9 mouse cellular contexts compared by ENCODE assay signal in genomic region chr7:104287576-104288443, GRCm38 (mm10). TPM values are rescaled to one million over a fixed set of nuclear protein-coding genes. Genes with fewer than 3 reads are reported as not detected.
DNase-seq lines count a peak whose midpoint lies in the region; ATAC-seq and TF ChIP-seq lines count a peak whose summit lies in the region.
"Not testable (repeated sequence)": the region's sequence is repeated elsewhere in the genome, so short reads cannot be mapped to it uniquely, and the experiment has no call there.
"Had no signal": no experiment of that assay in that cellular context is flagged by ENCODE, and none has a peak within 500 bp of the region (broad histone marks: within the 10 kb centered on the region; RNA-seq: fewer than 3 reads in every experiment).

TSS of gene Trim5 (minus strand) at chr7:104288094.

- DNase-seq in Patski (ENCODE audit: low read depth, low spot score); intestine, embryonic 14.5 days (ENCODE audit: low spot score); left cerebral cortex, adult 2 months (ENCODE audit: extremely low spot score in 1 of 2, low spot score in 2 of 2): not testable (repeated sequence)
- peak; percentile 15 for DNase-seq in lung, adult 2 months
- peak; percentile 58 for DNase-seq in naive thymus-derived CD4-positive, alpha-beta T cell, adult 2 months (ENCODE audit: low read depth)
- peak; percentile 30 for DNase-seq in thymus, postnatal 25 days

- 0 out of 2 replicates have a peak within 1 kb of the TSS, but pooled peaks have one; percentile 10 for H3K4me3 ChIP-seq in embryonic facial prominence, embryonic 15.5 days (replicated peaks)
- peak within 1 kb of the TSS; percentile 49 for H3K4me3 ChIP-seq in heart, embryonic 13.5 days
- peak within 1 kb of the TSS; percentile 13; the same call in 1 of the 2 replicates for H3K4me3 ChIP-seq in intestine, embryonic 14.5 days (ENCODE audit: low read depth, low read length)
- peak within 1 kb of the TSS; percentile 6 for H3K4me3 ChIP-seq in left cerebral cortex, adult 2 months
- H3K4me3 ChIP-seq in lung, adult 2 months (replicated peaks; ENCODE audit: extremely low read depth, low read depth, low read length), result peak within 1 kb of the TSS; percentile 45

- H3K27me3 ChIP-seq in Patski; embryonic facial prominence, embryonic 15.5 days; heart, embryonic 13.5 days (replicated peaks); intestine, embryonic 14.5 days (replicated peaks; ENCODE audit: control insufficient read depth, insufficient read depth, low read length): not testable (repeated sequence)

- H3K27ac ChIP-seq in embryonic facial prominence, embryonic 15.5 days (replicated peaks); heart, embryonic 13.5 days (replicated peaks); intestine, embryonic 14.5 days (ENCODE audit: low read depth); left cerebral cortex, adult 2 months: not testable (repeated sequence)

- TF ChIP-seq CTCF in Patski (IDR thresholded peaks at IDR 0.05); left cerebral cortex, adult 2 months (IDR thresholded peaks at IDR 0.05); lung, adult 2 months (IDR thresholded peaks at IDR 0.05; ENCODE audit: insufficient read depth, low read length): not testable (repeated sequence)

- TF ChIP-seq POLR2A in lung, adult 2 months (IDR thresholded peaks at IDR 0.05; ENCODE audit: borderline replicate concordance, extremely low read depth, low read depth, low read length), result not testable (repeated sequence)

- H3K4me1 ChIP-seq in embryonic facial prominence, embryonic 15.5 days; heart, embryonic 13.5 days; intestine, embryonic 14.5 days (replicated peaks; ENCODE audit: control insufficient read depth, insufficient read depth, low read length); lung, adult 2 months (ENCODE audit: control insufficient read depth, insufficient read depth, low read length): not testable (repeated sequence)

- POLR2A ChIA-PET in Patski (lab: Charles Lee), result not testable (repeated sequence)

- intact Hi-C loops in left cerebral cortex, adult 2 months (cut with DNase I), result not testable (repeated sequence)

- 40% methylated on average over 14 of the region's 14 CpGs for WGBS in embryonic facial prominence, embryonic 15.5 days
- WGBS in heart, embryonic 13.5 days, result 24% methylated on average over 14 of the region's 14 CpGs
- WGBS in intestine, embryonic 14.5 days, result 37% methylated on average over 14 of the region's 14 CpGs
- 22% methylated on average over 14 of the region's 14 CpGs for WGBS in lung, adult 2 months

- CTCF ChIA-PET in Patski (lab: Charles Lee), result not testable (repeated sequence)

- not testable (repeated sequence) for H3K36me3 ChIP-seq in embryonic facial prominence, embryonic 15.5 days; heart, embryonic 13.5 days; intestine, embryonic 14.5 days (ENCODE audit: control insufficient read depth, insufficient read depth, low read length)

- not testable (repeated sequence) for H3K9me3 ChIP-seq in embryonic facial prominence, embryonic 15.5 days (replicated peaks); heart, embryonic 13.5 days; intestine, embryonic 14.5 days (ENCODE audit: control insufficient read depth, low read length)

- H3K9ac ChIP-seq in embryonic facial prominence, embryonic 15.5 days; intestine, embryonic 14.5 days (ENCODE audit: low read length): not testable (repeated sequence)
- H3K9ac ChIP-seq in heart, embryonic 13.5 days, result peak within 1 kb of the TSS; percentile 33; the same call in 1 of the 2 replicates

- not testable (repeated sequence) for H3K4me2 ChIP-seq in embryonic facial prominence, embryonic 15.5 days (replicated peaks)
- H3K4me2 ChIP-seq in heart, embryonic 13.5 days, result peak within 1 kb of the TSS; percentile 64
- H3K4me2 ChIP-seq in intestine, embryonic 14.5 days (ENCODE audit: low read length), result peak within 1 kb of the TSS; percentile 36

- ATAC-seq in Patski, result peak; percentile 76
- not testable (repeated sequence) for ATAC-seq in embryonic facial prominence, embryonic 15.5 days (ENCODE audit: insufficient number of reproducible peaks, low FRiP score, low TSS enrichment, low read depth)
- ATAC-seq in heart, embryonic 13.5 days (ENCODE audit: extremely low read depth, insufficient number of reproducible peaks, low FRiP score, low TSS enrichment), result peak; percentile 62; the same call in 1 of the 2 replicates
- ATAC-seq in intestine, embryonic 14.5 days (replicated peaks; ENCODE audit: low FRiP score, low TSS enrichment, low read depth), result peak; percentile 66

- in situ Hi-C loops in Patski (cut with MboI; ENCODE audit: low pct_unique_long_range_greater_than_20kb), result not testable (repeated sequence)

RNA-seq across cellular contexts. Expression of gene Trim5, which starts in this region (rescaled TPM):
- 2.3 TPM for polyA plus RNA-seq in Patski (2021)
- 0.40 and 0.41 TPM in 2 replicates for polyA plus RNA-seq in embryonic facial prominence, embryonic 15.5 days (2015; fragmentation: Nextera tagmentation; extraction: Ambion mirVana)
- polyA plus RNA-seq in heart, embryonic 13.5 days (2015; fragmentation: Nextera tagmentation; extraction: Ambion mirVana), result 0.57 TPM in 2 replicates
- 0.12 and 0.31 TPM in 2 replicates for polyA plus RNA-seq in intestine, embryonic 14.5 days (2014; fragmentation: Nextera tagmentation; extraction: Ambion mirVana)
- under 1 TPM; 0.43 to 0.51 TPM for total RNA-seq in left cerebral cortex, adult 2 months (2021)
- 0.70 and 1.9 TPM in 2 replicates for polyA plus RNA-seq in lung, adult 2 months (2012; rRNA removed)
- total RNA-seq: ES-E14 had no signal

Comparison
In these comparisons a context has a peak if more than half of its experiments do, and no peak if none do; other contexts are left out.
1. Peak in ATAC-seq, H3K4me3 ChIP-seq, H3K9ac ChIP-seq and H3K4me2 ChIP-seq in heart, embryonic 13.5 days; RNA of the gene not detected or under 1 TPM.
2. Peak in ATAC-seq, H3K4me3 ChIP-seq and H3K4me2 ChIP-seq in intestine, embryonic 14.5 days; RNA of the gene not detected or under 1 TPM.